Mouse (Mus musculus) olfactory bulb, adult 2 months (tissue): Measurements from ENCODE around the gene Rfx8.
"Not testable (repeated sequence)": the region's sequence is repeated elsewhere in the genome, so short reads cannot be mapped to it uniquely, and the experiment has no call there.

Experiments
- CTCF ChIP-seq: fragments of 200-500 bp; IDR thresholded peaks from 2 replicates; pipeline ENCODE4 v1.5.1; 2012; ENCODE audit warnings: low read depth, mild to moderate bottlenecking, low read length, moderate library complexity; ENCODE audit not compliant: insufficient read depth
- POLR2A ChIP-seq: fragments of 200-500 bp; IDR thresholded peaks from 2 replicates; pipeline ENCODE4 v1.6.1; 2012; ENCODE audit warnings: mild to moderate bottlenecking, low read depth, low read length, moderate library complexity; ENCODE audit not compliant: insufficient read depth

- not testable (repeated sequence) for TF ChIP-seq POLR2A, CTCF
These were observed 65.9 kb downstream of the Rfx8 start for GRCm38 (mm10) chr1:39654901-39655300.
